7 mouse cellular contexts compared by ENCODE assay signal in the genomic region with DNA sequence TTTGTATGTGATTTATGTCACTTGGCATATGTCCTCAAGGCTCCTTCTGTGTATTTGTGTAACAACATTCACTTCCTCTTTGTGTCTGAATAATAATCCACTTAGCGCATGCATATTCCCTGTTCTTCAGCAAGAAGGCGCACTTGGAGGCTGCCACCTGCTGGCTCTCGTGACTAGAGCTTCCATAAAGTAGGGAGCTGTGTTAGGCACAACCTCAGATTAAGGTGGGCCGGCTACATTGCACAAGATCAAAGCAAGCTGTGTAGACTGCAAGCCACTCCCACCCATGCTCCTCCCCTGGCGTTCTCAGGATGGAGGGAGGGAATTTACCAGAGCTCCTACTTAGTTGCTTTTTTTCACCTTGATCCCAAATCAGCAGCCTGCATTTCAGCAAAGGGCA. TPM values are rescaled to one million over a fixed set of nuclear protein-coding genes. Genes with fewer than 3 reads are reported as not detected.
A peak's percentile ranks its signal among the peaks of the same experiment; 100 is the strongest.
DNase-seq lines count a peak whose midpoint lies in the region; ATAC-seq lines count a peak whose summit lies in the region.

No protein-coding gene starts in this region.

- peak; percentile 71 for DNase-seq in 3T3-L1 (ENCODE audit: low read depth, low spot score)
- DNase-seq in B cell, adult 2 months = peak; percentile 28 to 34
- peak; percentile 83 for DNase-seq in brain, adult 2 months (ENCODE audit: low read depth, low spot score)
- peak; percentile 16 for DNase-seq in hindbrain, embryonic 11.5 days (ENCODE audit: low spot score)
- peak; percentile 58 for DNase-seq in layer of hippocampus, adult 9-11 months
- DNase-seq in lung, postnatal 4 days = peak; percentile 68 to 70
- DNase-seq in right cerebral cortex, postnatal 25 days = peak; percentile 39

- no peaks in the 10 kb centered on the region for H3K9me3 ChIP-seq in hindbrain, embryonic 11.5 days (ENCODE audit: control insufficient read depth, low read length)

- no peak overlapping the region for H3K4me2 ChIP-seq in hindbrain, embryonic 11.5 days (replicated peaks; ENCODE audit: low read depth, low read length)

- no peaks in the 10 kb centered on the region; the same call in 1 of the 2 replicates for H3K4me1 ChIP-seq in hindbrain, embryonic 11.5 days (replicated peaks; ENCODE audit: control insufficient read depth, insufficient read depth, low read length)

- no peaks in the 10 kb centered on the region for H3K27me3 ChIP-seq in hindbrain, embryonic 11.5 days (ENCODE audit: control insufficient read depth, insufficient read depth, low read length)

- no peak overlapping the region for H3K27ac ChIP-seq in hindbrain, embryonic 11.5 days (ENCODE audit: low read depth, low read length)

- H3K36me3 ChIP-seq in hindbrain, embryonic 11.5 days (ENCODE audit: control insufficient read depth, insufficient read depth, low read length) = no peaks in the 10 kb centered on the region

- no peak for ATAC-seq in hindbrain, embryonic 11.5 days (ENCODE audit: low FRiP score)

- H3K4me3 ChIP-seq in hindbrain, embryonic 11.5 days (ENCODE audit: low read depth, low read length) = no peak overlapping the region

- no peak overlapping the region for H3K9ac ChIP-seq in hindbrain, embryonic 11.5 days (ENCODE audit: low read depth, low read length)

- WGBS in hindbrain, embryonic 11.5 days = 24% methylated on average over 5 of the region's 5 CpGs

RNA-seq across cellular contexts. Expression of gene Gars, which starts 21.6 kb away (rescaled TPM):
- 214 and 230 TPM in 2 replicates for polyA plus RNA-seq in hindbrain, embryonic 11.5 days (2014; fragmentation: Nextera tagmentation; extraction: Ambion mirVana)

RNA-seq across cellular contexts. Expression of gene Ggct, which starts 23.5 kb away (rescaled TPM):
- polyA plus RNA-seq in hindbrain, embryonic 11.5 days (2014; fragmentation: Nextera tagmentation; extraction: Ambion mirVana) = 18.2 and 18.9 TPM in 2 replicates

RNA-seq across cellular contexts. Expression of gene Nod1, which starts 43.8 kb away (rescaled TPM):
- 1.8 and 2.4 TPM in 2 replicates for polyA plus RNA-seq in hindbrain, embryonic 11.5 days (2014; fragmentation: Nextera tagmentation; extraction: Ambion mirVana)

Comparison
In these comparisons a context has a peak if more than half of its experiments do, and no peak if none do; other contexts are left out.
1. DNase-seq: peak in every context shown above with its lines; median percentile 83 in brain, adult 2 months; 71 in 3T3-L1; 69 in lung, postnatal 4 days; 58 in layer of hippocampus, adult 9-11 months; 39 in right cerebral cortex, postnatal 25 days; 31 in B cell, adult 2 months; 16 in hindbrain, embryonic 11.5 days.